Mouse (Mus musculus) spleen, adult 2 months (tissue): ENCODE data around the gene Fam186b.

Experiments
- CTCF ChIP-seq: fragments of 200-500 bp; IDR thresholded peaks from 2 replicates; pipeline ENCODE4 v1.5.1; 2011; ENCODE audit warnings: mild to moderate bottlenecking, inconsistent platforms; ENCODE audit not compliant: insufficient read depth, insufficient read length, insufficient replicate concordance; ENCODE audit errors: extremely low read depth
- POLR2A ChIP-seq: fragments of 200-500 bp; IDR thresholded peaks from 2 replicates; pipeline ENCODE4 v1.6.1; 2011; ENCODE audit warnings: low read depth, low read length, inconsistent platforms

DNA sequence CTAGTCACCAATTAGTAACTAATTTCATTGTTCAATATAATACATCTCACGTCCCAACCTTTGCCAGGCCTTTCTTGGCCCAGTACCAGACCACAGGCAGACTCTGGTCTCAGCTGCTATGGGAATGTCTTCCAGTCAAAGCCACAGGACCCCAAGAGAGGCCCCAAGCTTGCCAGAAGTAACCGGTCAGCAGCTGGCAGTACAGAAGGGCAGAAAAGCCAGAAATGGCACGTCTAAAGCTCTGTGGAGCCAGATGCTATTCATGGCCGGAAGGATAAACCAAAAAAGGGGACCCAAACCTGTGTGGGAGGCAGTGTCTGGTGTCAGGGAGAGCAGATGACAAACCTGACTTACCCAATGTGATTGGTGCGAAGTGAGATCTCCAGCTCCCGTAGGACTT lies 38.8 kb upstream of the Fam186b start:
- TF ChIP-seq CTCF (no peak), POLR2A (no peak)
